Mouse (Mus musculus) small intestine, adult 2 months (tissue): ENCODE measurements around the gene Abi3.

Source experiments
- CTCF ChIP-seq: fragments of 200-500 bp; IDR thresholded peaks from 2 replicates; pipeline ENCODE4 v1.5.1; 2012; ENCODE audit warnings: low read depth, mild to moderate bottlenecking, control low read depth, inconsistent platforms, low read length, moderate library complexity, mixed read lengths; ENCODE audit not compliant: insufficient replicate concordance, insufficient read length; ENCODE audit errors: extremely low read depth
- POLR2A ChIP-seq: fragments of 200-500 bp; IDR thresholded peaks from 2 replicates; pipeline ENCODE4 v1.6.1; 2012; ENCODE audit warnings: low read depth, mild to moderate bottlenecking, control low read depth, inconsistent platforms, low read length, moderate library complexity

GRCm38 (mm10) chr11:95827168-95827447 is 15.2 kb downstream of the Abi3 start:
- TF ChIP-seq CTCF (no peak), POLR2A (no peak)
